Mouse (Mus musculus) left cerebral cortex, postnatal 36 days (tissue): ENCODE results near the gene Pask. TPM values are rescaled to one million over a fixed set of nuclear protein-coding genes. Genes with fewer than 3 reads are reported as not detected.
"Not testable (repeated sequence)": the region's sequence is repeated elsewhere in the genome, so short reads cannot be mapped to it uniquely, and the experiment has no call there.

ENCODE experiments used
- DNase-seq, 2 experiments: peaks; one replicate each; pipeline ENCODE4 v3.0.0; 2021 to 2022; ENCODE audit warnings: low spot score in 2 of 2, mixed read lengths in 1 of 2
- intact Hi-C: fragments of 180-260 bp; cut with DNase I; formaldehyde crosslinking; loops from one replicate; pipeline ENCODE4 v1.15.1; 2025
- total RNA-seq, 2 experiments: library from RNA; stranded (reverse); gene quantifications; 2 replicates each; pipeline ENCODE4 v1.2.3; 2021

Pask gene
- total RNA-seq, result 1 to 10 TPM; 5.2 to 5.3 TPM

GRCm38 (mm10) chr1:93342648-93343503 lies at the start of gene Pask, which contains the start of gene Ppp1r7:
TSS of gene Pask (minus strand) at chr1:93343482.
TSS of gene Ppp1r7 (plus strand) at chr1:93342854.
- peak; percentile 92 to 94 for DNase-seq
- intact Hi-C loops, result loop anchor here (5.0 to 10.0 kb wide), 3 partner anchors 132 to 172 kb away; partner anchors contain the start of genes Farp2 and Hdlbp

DNA sequence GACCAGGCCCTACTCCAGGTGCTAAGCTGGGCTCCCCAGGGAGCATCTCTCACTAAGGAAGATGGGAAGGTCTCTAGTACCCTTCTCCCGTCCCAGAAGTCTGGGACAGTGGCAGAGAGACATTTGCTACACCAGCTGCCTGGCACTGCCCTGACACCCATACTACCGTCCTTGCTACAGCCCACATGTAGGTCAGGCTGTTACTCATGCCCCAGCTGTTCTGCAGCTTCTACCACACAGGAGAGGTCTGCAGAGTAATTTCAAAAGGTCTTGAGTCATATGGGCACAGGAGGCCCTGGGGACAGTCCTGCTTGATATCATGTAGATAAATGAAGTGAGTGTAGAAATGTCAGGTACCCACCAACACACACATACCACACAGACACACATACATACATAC lies 45.6 kb upstream of the Pask start:
- DNase-seq, result no peak
- intact Hi-C loops, result no loop called here

GRCm38 (mm10) chr1:93387198-93387597 lies 43.9 kb upstream of the Pask start:
- DNase-seq, result no peak
- intact Hi-C loops, result no loop called here

- no peak for DNase-seq
- intact Hi-C loops, result no loop called here
Measured at GRCm38 (mm10) chr1:93379117-93379516, 35.8 kb upstream of the Pask start.

- DNase-seq, result no peak
- intact Hi-C loops, result no loop called here
Measured at GRCm38 (mm10) chr1:93377307-93377706, 34.0 kb upstream of the Pask start.

GRCm38 (mm10) chr1:93373665-93374064 lies 30.4 kb upstream of the Pask start, which contains the start of gene Ano7:
TSS of gene Ano7 (plus strand) at chr1:93373930.
- no peak for DNase-seq
- intact Hi-C loops, result no loop called here

DNA sequence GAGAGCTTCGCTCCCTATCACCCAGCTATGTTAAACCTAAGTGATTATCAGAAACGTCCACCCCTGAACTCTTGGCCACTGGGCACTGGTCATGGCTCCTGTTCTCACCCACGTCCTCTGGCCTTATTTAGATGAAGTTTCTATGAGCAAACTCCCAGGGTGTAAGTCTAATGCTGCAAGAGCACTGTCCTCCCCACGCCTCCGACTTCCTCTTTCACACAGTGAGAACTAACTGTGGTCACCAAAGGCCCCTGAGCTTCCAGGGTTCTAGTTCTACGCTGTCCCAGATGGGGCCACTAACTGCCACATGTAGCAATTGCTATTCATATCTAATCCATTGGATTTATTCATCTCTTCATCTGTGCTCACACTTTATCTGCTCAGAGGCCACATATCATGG lies 22.4 kb upstream of the Pask start:
- DNase-seq, result no peak
- intact Hi-C loops, result no loop called here

DNA sequence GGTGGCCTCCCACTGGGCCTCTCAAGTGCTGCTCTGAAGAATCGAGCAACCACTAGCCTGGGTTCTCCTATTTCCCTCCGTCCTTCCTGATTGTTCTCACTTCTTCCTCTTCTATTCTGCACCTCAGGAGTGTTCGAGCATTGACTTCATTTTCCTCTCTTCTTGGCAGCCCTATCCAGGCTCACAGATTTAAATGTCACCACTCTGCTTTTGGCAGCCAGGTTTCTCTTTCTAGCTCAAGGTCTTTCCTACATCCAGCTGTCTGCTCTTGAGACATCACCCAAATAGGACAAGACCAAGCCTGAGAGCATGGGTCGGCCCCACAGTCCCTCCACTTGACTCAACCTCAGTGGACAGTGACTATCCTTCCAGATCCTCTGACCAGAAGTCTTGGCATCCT lies 19.4 kb upstream of the Pask start:
- intact Hi-C loops, result no loop called here
- no peak for DNase-seq

- intact Hi-C loops, result no loop called here
- DNase-seq, result peak in 1 of 2 experiments; percentile 13
Measured at GRCm38 (mm10) chr1:93352724-93353123, 9.4 kb upstream of the Pask start.

DNA sequence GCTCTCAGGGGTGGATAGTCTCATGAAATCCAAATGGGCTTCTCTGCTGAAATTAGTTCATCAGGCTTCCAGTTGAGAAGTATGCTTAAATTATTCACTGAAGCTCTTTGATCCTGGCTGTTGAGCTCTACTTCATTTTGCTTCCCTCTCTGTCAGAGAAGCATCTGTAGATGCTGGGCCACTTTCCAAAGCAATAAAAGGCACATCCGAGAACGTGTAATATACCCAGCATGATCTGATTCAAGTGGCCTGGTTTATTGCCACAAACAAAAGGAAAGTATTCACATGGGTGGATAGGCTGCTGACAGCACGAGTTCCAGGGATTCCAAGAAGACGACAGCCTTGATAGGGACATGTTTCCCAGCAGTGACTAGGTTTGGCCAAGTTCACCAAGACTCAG lies 6.4 kb upstream of the Pask start:
- intact Hi-C loops, result loop anchor here (10.0 kb wide), 2 partner anchors 125 to 165 kb away; partner anchors contain the start of genes Farp2 and Hdlbp
- DNase-seq, result no peak

DNA sequence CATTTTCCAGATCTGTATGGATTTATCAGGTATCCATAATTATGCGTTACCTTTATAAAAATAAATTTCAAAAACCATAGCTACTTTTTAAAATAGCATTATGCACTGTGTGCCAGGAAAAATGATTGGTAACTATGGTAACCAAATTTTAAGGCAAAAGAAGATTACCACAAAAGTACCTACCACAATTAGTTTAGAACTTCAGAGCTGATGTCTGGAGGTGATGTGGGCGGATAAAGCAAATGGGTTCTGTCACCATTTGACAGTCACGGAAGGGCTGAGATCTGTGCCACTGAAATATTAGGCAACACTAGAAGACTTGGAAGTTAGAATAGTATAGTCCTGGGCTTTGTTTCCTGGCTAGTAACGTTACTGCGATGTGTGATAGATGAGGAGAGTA lies 3.9 kb upstream of the Pask start:
- intact Hi-C loops, result loop anchor here (10.0 kb wide), 2 partner anchors 128 to 168 kb away; partner anchors contain the start of genes Farp2 and Hdlbp

GRCm38 (mm10) chr1:93343504-93344047 lies 294 bp upstream of the Pask start:
- intact Hi-C loops, result loop anchor here (5.0 to 10.0 kb wide), 3 partner anchors 131 to 171 kb away; partner anchors contain the start of genes Farp2 and Hdlbp
- DNase-seq, result peak; percentile 93 to 94

More for the DNA sequence above, 3.9 kb upstream of the Pask start:
- no peak for DNase-seq

- intact Hi-C loops, result no loop called here
- DNase-seq, result no peak
Measured at GRCm38 (mm10) chr1:93334621-93335020, 8.7 kb downstream of the Pask start.

DNA sequence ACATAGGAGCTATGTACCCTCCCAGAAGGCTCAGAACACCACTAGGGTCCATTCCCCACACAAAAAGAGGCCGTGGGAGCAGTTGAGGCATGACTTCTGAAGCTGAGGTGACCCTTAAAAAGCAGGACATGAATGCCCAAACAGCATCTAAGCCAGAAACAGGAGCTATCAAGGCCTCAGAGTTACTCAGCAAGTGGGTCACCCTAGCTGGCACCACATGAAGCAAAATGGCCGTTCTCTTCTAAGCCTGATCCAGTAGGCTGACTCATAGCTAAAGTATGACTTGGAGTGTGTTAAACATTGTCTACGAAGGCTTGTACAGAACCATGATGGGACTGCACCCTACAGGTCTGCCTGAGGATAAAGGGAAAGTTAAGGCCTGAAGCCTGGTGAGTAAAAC lies 16.8 kb downstream of the Pask start:
- intact Hi-C loops, result no loop called here
- no peak for DNase-seq

GRCm38 (mm10) chr1:93323973-93324372 lies 19.3 kb downstream of the Pask start:
- intact Hi-C loops, result no loop called here
- no peak for DNase-seq

DNA sequence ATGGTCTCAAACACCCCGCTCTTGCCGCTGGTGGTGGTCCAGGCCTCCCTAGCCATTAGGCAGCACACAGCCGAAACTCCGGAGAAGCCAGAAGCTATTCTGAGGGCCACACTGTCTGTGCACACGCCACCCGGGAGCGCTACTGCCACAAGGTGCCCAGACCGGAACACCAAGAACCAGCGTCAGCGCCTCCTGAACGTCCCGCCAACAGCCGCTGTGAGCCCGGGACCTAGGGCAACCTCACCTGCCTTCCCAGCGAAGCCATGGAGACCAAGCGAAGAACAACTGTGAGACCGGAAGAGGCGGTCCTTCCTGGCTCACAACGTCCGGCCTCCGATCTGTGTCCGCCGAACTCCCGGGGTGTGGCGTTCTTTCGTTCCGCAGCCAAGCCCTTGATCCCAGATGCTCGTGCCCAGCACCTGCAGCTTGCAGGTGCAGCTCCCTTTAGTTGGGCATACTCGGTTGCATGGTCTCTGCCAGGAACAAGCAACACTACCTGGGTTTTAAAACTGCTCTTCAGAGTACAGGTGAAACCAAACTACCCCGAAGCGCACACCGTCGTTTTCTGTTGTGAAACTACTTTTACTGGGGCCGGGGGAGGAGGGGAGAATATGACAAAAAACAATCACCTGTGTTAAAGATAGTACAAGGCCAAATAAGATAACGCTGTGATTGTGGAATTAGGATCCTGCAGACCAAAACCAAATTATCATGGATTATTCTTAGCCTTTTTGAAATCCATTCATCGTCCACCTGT lies 37.5 kb downstream of the Pask start, which contains the start of gene Mterf4:
Gene Mterf4, minus strand, starts transcription at position 335 of the 757 bp plus-strand sequence.
- DNase-seq, result peak; percentile 82
- intact Hi-C loops, result no loop called here

DNA sequence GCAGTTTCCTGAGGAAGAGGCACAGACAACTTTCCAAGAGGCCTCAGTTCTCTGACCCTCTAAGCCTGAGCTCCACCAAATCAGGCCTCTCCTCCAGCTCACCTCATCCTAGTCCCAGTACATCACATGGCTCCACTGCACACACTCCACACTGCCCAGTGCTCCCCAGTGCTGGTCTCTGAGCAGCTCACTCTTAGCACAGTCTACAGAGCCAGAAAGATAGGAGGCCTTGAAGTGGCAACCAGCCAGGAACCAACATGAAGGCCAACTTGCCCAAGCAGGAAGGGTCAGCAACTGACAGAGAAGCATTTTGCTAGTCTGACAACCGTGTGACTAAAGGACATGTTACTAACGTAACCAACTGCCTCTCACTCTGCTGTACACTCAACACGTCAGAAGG lies 42.7 kb downstream of the Pask start:
- no peak for DNase-seq
- intact Hi-C loops, result no loop called here

- DNase-seq, result no peak
- intact Hi-C loops, result no loop called here
Measured at GRCm38 (mm10) chr1:93299791-93300190, 43.5 kb downstream of the Pask start.

DNA sequence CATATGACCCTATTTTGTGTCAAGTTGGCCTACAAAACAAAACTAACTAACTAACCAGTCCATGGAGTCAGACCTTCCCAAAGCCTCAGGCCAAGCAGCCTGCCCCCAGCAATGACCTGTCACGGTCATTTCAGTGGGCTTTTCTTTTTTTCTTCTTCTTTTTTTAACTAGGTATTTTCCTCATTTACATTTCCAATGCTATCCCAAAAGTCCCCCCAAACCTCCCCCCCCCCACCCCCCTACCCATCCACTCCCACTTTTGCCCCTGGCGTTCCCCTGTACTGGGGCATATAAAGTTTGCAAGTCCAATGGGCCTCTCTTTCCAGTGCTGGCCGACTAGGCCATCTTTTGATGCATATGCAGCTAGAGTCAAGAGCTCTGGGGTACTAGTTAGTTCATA lies 48.8 kb downstream of the Pask start:
- intact Hi-C loops, DNase-seq: not testable (repeated sequence)

- intact Hi-C loops, result no loop called here
- no peak for DNase-seq
Measured at GRCm38 (mm10) chr1:93292006-93292405, 51.3 kb downstream of the Pask start.
